Mouse (Mus musculus) adrenal gland, adult 18-20 months (tissue): ENCODE results near the gene Pebp1. TPM values are rescaled to one million over a fixed set of nuclear protein-coding genes. Genes with fewer than 3 reads are reported as not detected.
"Not testable (repeated sequence)": the region's sequence is repeated elsewhere in the genome, so short reads cannot be mapped to it uniquely, and the experiment has no call there.

Experiments used
- DNase-seq, 2 experiments: peaks; one replicate each; pipeline ENCODE4 v3.0.0; 2021 to 2022; ENCODE audit warnings: low spot score in 2 of 2
- long read RNA-seq, 2 experiments: library from polyadenylated mRNA; stranded (forward); transcript quantifications; one replicate each; pipeline ENCODE4 v2.0.0; 2021
- total RNA-seq, 2 experiments: library from RNA; stranded (reverse); gene quantifications; 1 replicate in 1 of 2; 2 replicates in 1 of 2; pipeline ENCODE4 v1.2.3; 2021

Pebp1 gene
- total RNA-seq: 1,000 to 10,000 TPM; 1,102 to 1,483 TPM
- long read RNA-seq, experiment 1, transcript Pebp1-201 (4 exons, 1,240 nt): major isoform, 699 of 711 reads
- long read RNA-seq, experiment 1, partial matches to known transcripts: 5 of 711 reads
- long read RNA-seq, experiment 1, other reads (novel, unspliced or antisense): 7 of 711 reads
- long read RNA-seq, experiment 2, transcript Pebp1-201 (4 exons, 1,240 nt): major isoform, 3,582 of 3,689 reads
- long read RNA-seq, experiment 2, partial matches to known transcripts: 33 of 3,689 reads
- long read RNA-seq, experiment 2, other reads (novel, unspliced or antisense): 74 of 3,689 reads

- DNase-seq: peak; percentile 93 to 96
Observed at GRCm38 (mm10) chr5:117286831-117287822, at the start of gene Pebp1. Gene Pebp1, minus strand, starts transcription at chr5:117287625.

- no peak for DNase-seq
Observed at GRCm38 (mm10) chr5:117330457-117330856, 43.0 kb upstream of the Pebp1 start.

- no peak for DNase-seq
Observed at GRCm38 (mm10) chr5:117326408-117326807, 39.0 kb upstream of the Pebp1 start.

GRCm38 (mm10) chr5:117323751-117324150 lies 36.3 kb upstream of the Pebp1 start:
- no peak for DNase-seq

GRCm38 (mm10) chr5:117318741-117319629 lies 31.6 kb upstream of the Pebp1 start, which contains the start of gene Vsig10:
Gene Vsig10, plus strand, starts transcription at chr5:117319083.
- peak; percentile 76 to 82 for DNase-seq

GRCm38 (mm10) chr5:117314587-117315428 lies 27.4 kb upstream of the Pebp1 start:
- no peak for DNase-seq

GRCm38 (mm10) chr5:117313909-117314308 lies 26.5 kb upstream of the Pebp1 start:
- peak in 1 of 2 experiments; percentile 24 for DNase-seq

GRCm38 (mm10) chr5:117313420-117313819 lies 26.0 kb upstream of the Pebp1 start:
- peak; percentile 51 to 56 for DNase-seq

- DNase-seq: peak; percentile 80 to 88
Observed at GRCm38 (mm10) chr5:117307699-117308098, 20.3 kb upstream of the Pebp1 start.

- no peak for DNase-seq
Observed at GRCm38 (mm10) chr5:117306826-117307225, 19.4 kb upstream of the Pebp1 start.

- DNase-seq: no peak
Observed at GRCm38 (mm10) chr5:117305754-117306153, 18.3 kb upstream of the Pebp1 start.

- DNase-seq: peak; percentile 83 to 84
Observed at GRCm38 (mm10) chr5:117304947-117305346, 17.5 kb upstream of the Pebp1 start.

- no peak for DNase-seq
Observed at GRCm38 (mm10) chr5:117303691-117304579, 16.5 kb upstream of the Pebp1 start.

GRCm38 (mm10) chr5:117302899-117303298 lies 15.5 kb upstream of the Pebp1 start:
- DNase-seq: no peak

GRCm38 (mm10) chr5:117295011-117295410 lies 7.6 kb upstream of the Pebp1 start:
- no peak for DNase-seq

- DNase-seq: not testable (repeated sequence)
Observed at GRCm38 (mm10) chr5:117293776-117294175, 6.4 kb upstream of the Pebp1 start.

- DNase-seq: no peak
Observed at GRCm38 (mm10) chr5:117292547-117292946, 5.1 kb upstream of the Pebp1 start.

- no peak for DNase-seq
Observed at GRCm38 (mm10) chr5:117291312-117291711, 3.9 kb upstream of the Pebp1 start.

- no peak for DNase-seq
Observed at GRCm38 (mm10) chr5:117290081-117290480, 2.7 kb upstream of the Pebp1 start.
